Mouse (Mus musculus): ENCODE measurements around the gene Uts2b. TPM values are rescaled to one million over a fixed set of nuclear protein-coding genes. Genes with fewer than 3 reads are reported as not detected.

Uts2b gene
- not detected in 2 replicates for polyA plus RNA-seq (2016; fragmentation: Nextera tagmentation; extraction: Ambion mirVana)

DNA sequence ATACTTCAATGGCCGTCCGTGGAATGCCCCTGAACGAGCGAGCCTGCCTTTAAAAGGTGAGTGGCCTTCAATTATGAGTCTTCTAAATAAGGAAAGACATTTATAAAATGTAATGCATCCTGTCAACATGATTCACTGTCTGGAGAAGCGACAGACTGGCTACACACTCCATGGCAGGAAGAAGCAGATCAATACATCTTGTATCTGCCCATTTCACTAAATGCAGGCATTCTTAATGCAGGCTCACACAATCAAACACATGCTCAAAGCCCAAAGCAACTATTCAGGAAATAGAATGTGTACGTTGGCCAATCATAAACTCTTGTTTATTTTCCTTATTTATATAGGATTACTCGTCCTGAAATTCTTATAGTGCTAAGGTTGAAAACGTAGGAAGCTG lies at the start of gene Uts2b:
Uts2b (minus strand) TSS at position 49 of the 400 bp plus-strand sequence.
- no peaks in the 10 kb centered on the region for H3K27me3 ChIP-seq (ENCODE audit: low read depth, poor library complexity, severe bottlenecking)
- no peaks in the 10 kb centered on the region for H3K9me3 ChIP-seq (replicated peaks)
- H3K36me3 ChIP-seq = no peaks in the 10 kb centered on the region
- no peaks in the 10 kb centered on the region for H3K4me1 ChIP-seq
- 88% methylated on average over 8 of the region's 8 CpGs for WGBS
- no peak for DNase-seq (ENCODE audit: low spot score)
- H3K27ac ChIP-seq (replicated peaks) = no peak within 1 kb of the TSS
- no peak within 1 kb of the TSS for H3K4me3 ChIP-seq

DNA sequence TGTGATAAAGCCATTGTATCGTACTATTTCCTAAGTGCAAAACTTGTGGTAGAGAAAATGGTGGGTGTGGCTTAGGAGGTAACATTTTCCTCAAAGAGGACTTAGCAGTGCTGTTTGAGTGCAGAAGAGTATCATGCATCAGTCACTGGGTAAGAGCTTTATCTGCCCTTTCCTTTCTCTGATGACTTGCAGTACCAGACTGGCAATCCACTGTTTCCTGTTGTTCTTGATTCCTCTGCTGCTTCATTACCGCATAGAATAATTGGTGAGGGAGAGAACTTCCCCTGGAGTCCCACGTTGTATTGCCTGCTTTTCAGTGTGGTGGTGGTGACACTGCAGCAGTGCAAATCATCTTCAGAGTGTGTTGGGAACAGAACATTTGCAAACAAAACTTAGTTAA lies 47.6 kb upstream of the Uts2b start:
- Histone ChIP-seq H3K27ac (replicated peaks) (no peak overlapping the region), H3K27me3 (ENCODE audit: low read depth, poor library complexity, severe bottlenecking) (no peaks in the 10 kb centered on the region), H3K9me3 (replicated peaks) (peaks cover 12% of the 10 kb centered on the region; the same call in 1 of the 2 replicates), H3K4me1 (no peaks in the 10 kb centered on the region), H3K36me3 (peaks cover 97% of the 10 kb centered on the region), H3K4me3 (no peak overlapping the region)
- WGBS = 94% methylated on average over 3 of the region's 3 CpGs
- DNase-seq (ENCODE audit: low spot score) = no peak

DNA sequence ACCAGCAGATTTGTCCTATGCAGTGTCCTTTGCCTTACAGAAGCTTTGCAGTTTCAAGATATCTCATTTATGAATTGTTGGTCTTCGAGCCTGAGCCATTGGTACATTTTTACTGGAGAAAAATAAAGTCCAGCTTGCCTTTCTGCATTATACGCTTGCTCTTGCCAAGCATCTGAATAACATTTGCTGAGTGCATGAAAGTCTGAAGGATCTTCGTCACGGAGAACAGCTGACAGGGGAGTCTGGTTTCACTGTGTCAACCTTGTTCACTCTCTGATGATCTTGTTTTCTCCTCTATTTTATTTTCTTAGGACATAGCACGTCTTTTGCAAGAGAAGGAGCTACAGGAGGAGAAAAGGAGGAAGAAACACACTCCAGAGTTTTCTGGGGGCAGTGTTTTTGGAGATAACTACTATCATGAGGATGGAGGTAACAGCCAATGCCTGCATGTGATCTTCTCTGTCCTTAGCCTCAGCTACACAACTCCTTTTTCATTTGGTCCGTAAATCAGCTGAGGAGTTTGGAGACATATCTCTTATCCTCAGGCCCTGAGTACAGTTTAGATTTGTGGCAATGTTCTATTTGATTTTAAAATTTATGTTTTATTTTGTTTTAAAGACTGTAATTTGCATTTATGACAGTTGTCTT lies 47.0 kb upstream of the Uts2b start:
- WGBS = 94% methylated on average over 6 of the region's 6 CpGs
- H3K36me3 ChIP-seq = peaks cover 97% of the 10 kb centered on the region
- peaks cover 6% of the 10 kb centered on the region; the same call in 1 of the 2 replicates for H3K9me3 ChIP-seq (replicated peaks)
- no peak overlapping the region for H3K4me3 ChIP-seq
- H3K4me1 ChIP-seq = no peaks in the 10 kb centered on the region
- no peaks in the 10 kb centered on the region for H3K27me3 ChIP-seq (ENCODE audit: low read depth, poor library complexity, severe bottlenecking)
- no peak for DNase-seq (ENCODE audit: low spot score)
- H3K27ac ChIP-seq (replicated peaks) = no peak overlapping the region

DNA sequence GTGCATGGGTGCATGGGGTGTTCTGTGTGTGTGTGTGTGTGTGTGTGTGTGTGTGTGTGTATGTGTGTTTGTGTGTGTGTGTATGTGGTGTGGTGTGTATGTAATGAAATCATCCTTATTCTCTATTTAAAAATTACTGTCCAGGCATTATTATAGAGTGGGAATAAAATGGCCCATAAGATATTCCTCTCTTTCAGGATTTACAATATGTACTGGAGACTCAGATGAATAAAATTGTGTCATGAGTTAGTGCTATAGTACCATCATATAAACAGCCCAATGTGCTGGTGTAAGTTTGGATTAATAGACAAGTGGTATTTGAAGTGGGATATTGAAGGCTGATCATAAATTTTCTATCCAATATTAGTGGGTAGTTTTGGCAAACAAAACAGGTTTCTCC lies 34.1 kb upstream of the Uts2b start:
- Histone ChIP-seq H3K9me3 (replicated peaks) (no peaks in the 10 kb centered on the region), H3K36me3 (peaks cover 35% of the 10 kb centered on the region), H3K4me1 (no peaks in the 10 kb centered on the region), H3K27me3 (ENCODE audit: low read depth, poor library complexity, severe bottlenecking) (no peaks in the 10 kb centered on the region), H3K27ac (replicated peaks) (no peak overlapping the region), H3K4me3 (no peak overlapping the region)
- DNase-seq (ENCODE audit: low spot score) = no peak

DNA sequence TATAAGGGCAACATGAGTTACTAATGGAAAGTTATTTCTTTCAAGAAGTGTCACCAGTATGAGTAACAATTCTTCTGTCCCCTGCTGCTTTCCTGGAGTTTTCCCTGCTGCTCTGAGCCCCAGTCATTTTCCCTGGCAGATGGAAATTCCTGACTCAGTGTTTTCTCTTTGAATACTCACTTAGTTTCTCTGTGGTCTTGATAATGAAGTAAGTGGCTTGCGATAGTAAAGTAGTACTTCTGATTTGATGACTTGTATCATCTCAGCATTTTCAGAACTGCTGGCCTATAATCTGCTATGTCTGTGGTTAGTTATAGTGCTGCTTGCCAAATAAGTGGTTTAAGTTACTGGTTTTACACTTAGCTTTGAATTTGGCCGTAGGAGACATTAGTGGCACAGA lies 31.5 kb upstream of the Uts2b start:
- no peaks in the 10 kb centered on the region for H3K27me3 ChIP-seq (ENCODE audit: low read depth, poor library complexity, severe bottlenecking)
- 97% methylated on average over 2 of the region's 2 CpGs for WGBS
- no peaks in the 10 kb centered on the region; the same call in 1 of the 2 replicates for H3K9me3 ChIP-seq (replicated peaks)
- no peaks in the 10 kb centered on the region for H3K4me1 ChIP-seq
- H3K36me3 ChIP-seq = peaks cover 18% of the 10 kb centered on the region
- H3K4me3 ChIP-seq = no peak overlapping the region
- H3K27ac ChIP-seq (replicated peaks) = no peak overlapping the region
- no peak for DNase-seq (ENCODE audit: low spot score)

DNA sequence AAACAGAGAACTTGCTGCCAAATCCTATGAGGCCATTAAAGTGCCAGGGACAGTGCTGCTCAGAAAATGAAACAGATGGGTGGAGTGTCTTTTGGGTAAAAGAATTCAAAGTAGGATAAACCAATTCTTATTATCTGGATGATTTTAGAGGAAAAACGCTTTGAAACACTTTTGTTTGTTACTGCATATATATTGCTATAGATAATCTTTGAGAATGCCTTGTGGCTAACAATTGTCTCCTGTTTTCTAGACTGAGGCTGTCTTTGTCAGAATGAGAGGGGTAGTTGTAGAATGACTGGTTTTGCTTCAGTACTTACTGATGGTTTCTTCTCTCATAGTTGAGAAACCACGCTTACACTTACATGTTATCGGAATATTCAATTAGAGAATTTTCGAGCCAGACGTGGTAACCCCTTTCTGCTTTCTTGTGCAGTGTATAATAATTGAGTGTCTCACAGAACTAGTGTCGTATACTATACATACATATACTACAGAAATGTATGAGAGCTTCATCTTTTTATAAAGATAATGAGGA lies 29.7 kb upstream of the Uts2b start:
- DNase-seq (ENCODE audit: low spot score) = no peak
- peaks cover 2% of the 10 kb centered on the region; the same call in 1 of the 2 replicates for H3K9me3 ChIP-seq (replicated peaks)
- no peaks in the 10 kb centered on the region for H3K4me1 ChIP-seq
- 92% methylated on average over 6 of the region's 6 CpGs for WGBS
- H3K36me3 ChIP-seq = peaks cover 16% of the 10 kb centered on the region
- no peak overlapping the region for H3K27ac ChIP-seq (replicated peaks)
- no peak overlapping the region for H3K4me3 ChIP-seq
- H3K27me3 ChIP-seq (ENCODE audit: low read depth, poor library complexity, severe bottlenecking) = no peaks in the 10 kb centered on the region

DNA sequence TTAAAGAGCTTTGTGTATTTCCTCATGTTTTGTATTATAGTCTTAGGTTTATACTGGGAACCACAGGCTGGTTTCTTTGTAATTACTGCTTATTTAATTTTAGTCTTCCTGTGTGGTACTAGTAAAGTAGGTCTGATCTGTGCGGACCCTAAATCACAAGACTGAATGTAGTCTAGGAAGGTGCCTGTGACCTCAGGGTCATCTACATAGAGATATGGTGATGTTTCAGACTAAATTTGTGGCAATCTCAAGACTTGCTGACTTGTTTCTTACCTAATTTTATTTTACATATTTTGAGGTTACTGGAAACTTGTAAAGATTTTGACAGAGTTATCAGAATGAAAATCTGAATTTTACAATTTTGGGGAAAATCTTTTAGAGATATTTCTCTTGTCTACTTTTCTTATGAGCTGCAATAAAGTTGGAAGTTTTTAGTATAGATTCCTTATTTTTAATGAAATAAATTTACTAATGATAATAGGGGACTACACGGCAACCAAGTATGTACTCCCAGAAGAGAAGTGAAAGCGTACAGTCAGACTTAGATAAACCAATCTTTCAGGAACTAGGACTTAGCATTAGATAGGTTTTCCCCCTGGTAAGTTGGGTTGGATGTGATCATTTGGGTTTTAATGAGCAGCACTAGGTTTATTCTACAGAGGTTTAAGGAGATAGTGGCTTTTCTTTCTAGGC lies 29.1 kb upstream of the Uts2b start:
- Histone ChIP-seq H3K36me3 (peaks cover 16% of the 10 kb centered on the region), H3K4me3 (no peak overlapping the region)
- 93% methylated on average over 3 of the region's 3 CpGs for WGBS

DNA sequence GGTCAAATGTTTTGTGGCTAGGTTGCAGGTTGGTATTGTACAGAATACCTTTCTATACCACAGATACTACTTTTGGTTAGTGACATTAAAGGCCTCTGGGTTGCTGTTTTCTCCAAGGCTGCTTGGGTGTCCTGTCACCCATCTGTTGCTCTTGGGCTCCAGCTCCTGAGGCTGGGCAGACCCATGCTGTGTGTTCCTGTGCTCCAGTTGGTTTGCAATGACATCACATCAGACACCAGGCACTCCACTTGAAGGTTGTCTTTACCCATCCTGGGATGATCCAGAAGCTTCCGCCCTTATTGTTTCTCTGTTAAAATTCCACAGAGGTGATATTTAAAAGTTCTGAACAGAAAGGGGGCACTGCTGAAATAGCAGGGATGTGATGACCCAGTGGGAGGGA lies 26.9 kb upstream of the Uts2b start:
- no peak overlapping the region for H3K27ac ChIP-seq (replicated peaks)
- whole genome bisulfite sequencing = 92% methylated on average over 1 of the region's 1 CpGs
- H3K9me3 ChIP-seq (replicated peaks) = peaks cover 2% of the 10 kb centered on the region; the same call in 1 of the 2 replicates
- 0 out of 2 replicates have a peak, but pooled peaks cover under 1% of the 10 kb centered on the region for H3K4me1 ChIP-seq
- no peaks in the 10 kb centered on the region for H3K27me3 ChIP-seq (ENCODE audit: low read depth, poor library complexity, severe bottlenecking)
- DNase-seq (ENCODE audit: low spot score) = no peak
- H3K36me3 ChIP-seq = peaks cover 16% of the 10 kb centered on the region
- H3K4me3 ChIP-seq = no peak overlapping the region

More for the DNA sequence above, 29.1 kb upstream of the Uts2b start:
- no peaks in the 10 kb centered on the region for H3K4me1 ChIP-seq
- no peak for DNase-seq (ENCODE audit: low spot score)
- no peaks in the 10 kb centered on the region for H3K27me3 ChIP-seq (ENCODE audit: low read depth, poor library complexity, severe bottlenecking)
- H3K27ac ChIP-seq (replicated peaks) = no peak overlapping the region
- peaks cover 2% of the 10 kb centered on the region; the same call in 1 of the 2 replicates for H3K9me3 ChIP-seq (replicated peaks)

DNA sequence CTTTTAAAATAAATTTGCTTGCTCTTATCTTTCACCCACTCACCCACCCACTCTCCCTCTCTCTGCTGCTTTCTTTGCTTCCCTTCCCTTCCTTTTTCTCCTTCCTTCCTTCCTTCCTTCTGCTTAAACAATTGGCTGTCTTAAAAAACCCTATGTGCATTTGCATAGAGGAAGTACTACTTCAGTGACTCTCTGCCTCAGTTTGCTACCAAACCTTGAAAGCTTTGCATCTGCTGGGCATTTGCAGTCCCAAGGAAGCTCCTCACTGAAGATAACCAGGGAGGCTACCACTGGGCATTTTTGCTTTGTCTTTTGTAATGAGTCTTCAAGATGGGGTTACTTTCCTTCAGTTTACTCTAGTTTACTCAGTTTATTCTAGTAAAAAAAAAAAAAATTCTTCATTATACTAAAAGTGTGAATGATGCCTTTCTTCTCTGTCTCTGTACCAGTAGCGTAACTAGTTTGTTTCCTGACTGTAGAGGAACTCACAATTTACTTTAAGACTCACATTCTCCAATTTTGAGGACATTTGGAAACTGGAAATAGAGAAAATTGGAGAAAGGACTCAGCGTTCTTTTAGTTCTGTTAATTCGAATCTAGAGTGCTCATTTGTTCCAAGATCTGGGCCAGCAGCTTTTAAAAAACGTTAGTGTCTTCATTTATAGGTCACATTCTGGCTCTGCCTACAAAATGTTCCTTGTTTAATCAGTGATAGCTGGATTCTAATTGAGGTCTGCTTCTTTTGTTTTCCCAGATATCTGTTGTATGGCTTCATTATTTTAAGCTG lies 25.4 kb upstream of the Uts2b start:
- Histone ChIP-seq H3K4me1 (peaks cover 11% of the 10 kb centered on the region), H3K9me3 (replicated peaks) (peaks cover 2% of the 10 kb centered on the region; the same call in 1 of the 2 replicates), H3K4me3 (no peak overlapping the region), H3K27ac (replicated peaks) (no peak overlapping the region), H3K27me3 (ENCODE audit: low read depth, poor library complexity, severe bottlenecking) (no peaks in the 10 kb centered on the region), H3K36me3 (peaks cover 16% of the 10 kb centered on the region)
- no peak for DNase-seq (ENCODE audit: low spot score)
- WGBS = 96% methylated on average over 4 of the region's 4 CpGs

DNA sequence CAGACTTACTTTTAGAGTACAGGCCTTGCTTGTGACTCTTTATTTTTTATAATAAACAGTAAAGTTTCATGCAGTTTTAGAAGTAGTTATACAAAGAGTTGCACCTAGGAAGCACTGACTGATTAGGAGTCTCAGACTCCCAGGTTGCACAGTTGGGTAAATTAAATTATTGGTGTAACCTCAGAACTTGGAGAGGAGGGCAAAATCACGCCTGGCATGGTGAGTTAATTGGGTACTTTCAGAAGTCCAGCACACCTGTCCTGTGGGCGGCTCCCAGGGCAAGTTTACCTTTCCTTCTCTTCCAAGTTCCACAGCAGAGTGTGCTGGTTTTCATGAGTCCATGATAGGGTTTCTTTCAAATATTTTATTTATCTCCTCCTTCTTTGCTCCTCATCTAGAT lies 21.8 kb upstream of the Uts2b start:
- Histone ChIP-seq H3K4me1 (peaks cover 28% of the 10 kb centered on the region), H3K27ac (replicated peaks) (no peak overlapping the region), H3K9me3 (replicated peaks) (0 out of 2 replicates have a peak, but pooled peaks cover 2% of the 10 kb centered on the region), H3K4me3 (no peak overlapping the region), H3K36me3 (peaks cover 12% of the 10 kb centered on the region), H3K27me3 (ENCODE audit: low read depth, poor library complexity, severe bottlenecking) (no peaks in the 10 kb centered on the region)
- WGBS = 84% methylated on average over 2 of the region's 2 CpGs
- no peak for DNase-seq (ENCODE audit: low spot score)

DNA sequence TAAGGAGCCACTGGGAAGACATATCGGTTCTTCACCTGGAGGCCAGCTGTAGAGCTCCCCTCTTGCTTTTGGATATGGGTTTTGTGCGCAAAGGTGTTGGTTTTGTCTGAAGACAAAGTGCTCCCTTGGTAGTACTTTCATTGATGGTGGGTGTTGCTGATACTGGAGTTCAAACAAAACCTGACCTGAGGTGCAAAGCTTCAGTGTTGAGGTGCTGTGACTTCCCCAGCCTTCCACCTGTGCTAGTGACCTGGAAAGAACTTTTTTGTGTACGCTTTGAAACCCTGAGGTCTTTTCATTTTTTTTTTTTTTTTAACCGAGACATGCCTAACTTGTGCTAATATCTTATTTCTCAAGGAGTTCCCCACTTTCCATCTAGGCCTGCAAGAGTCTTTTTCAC lies 20.3 kb upstream of the Uts2b start:
- 90% methylated on average over 4 of the region's 4 CpGs for WGBS
- Histone ChIP-seq H3K4me1 (peaks cover 28% of the 10 kb centered on the region), H3K36me3 (peaks cover 1% of the 10 kb centered on the region; the same call in 1 of the 2 replicates), H3K27ac (replicated peaks) (peak overlapping the region; percentile 98; the same call in 1 of the 2 replicates), H3K27me3 (ENCODE audit: low read depth, poor library complexity, severe bottlenecking) (no peaks in the 10 kb centered on the region), H3K9me3 (replicated peaks) (no peaks in the 10 kb centered on the region), H3K4me3 (peak overlapping the region; percentile 89)
- DNase-seq (ENCODE audit: low spot score) = no peak

DNA sequence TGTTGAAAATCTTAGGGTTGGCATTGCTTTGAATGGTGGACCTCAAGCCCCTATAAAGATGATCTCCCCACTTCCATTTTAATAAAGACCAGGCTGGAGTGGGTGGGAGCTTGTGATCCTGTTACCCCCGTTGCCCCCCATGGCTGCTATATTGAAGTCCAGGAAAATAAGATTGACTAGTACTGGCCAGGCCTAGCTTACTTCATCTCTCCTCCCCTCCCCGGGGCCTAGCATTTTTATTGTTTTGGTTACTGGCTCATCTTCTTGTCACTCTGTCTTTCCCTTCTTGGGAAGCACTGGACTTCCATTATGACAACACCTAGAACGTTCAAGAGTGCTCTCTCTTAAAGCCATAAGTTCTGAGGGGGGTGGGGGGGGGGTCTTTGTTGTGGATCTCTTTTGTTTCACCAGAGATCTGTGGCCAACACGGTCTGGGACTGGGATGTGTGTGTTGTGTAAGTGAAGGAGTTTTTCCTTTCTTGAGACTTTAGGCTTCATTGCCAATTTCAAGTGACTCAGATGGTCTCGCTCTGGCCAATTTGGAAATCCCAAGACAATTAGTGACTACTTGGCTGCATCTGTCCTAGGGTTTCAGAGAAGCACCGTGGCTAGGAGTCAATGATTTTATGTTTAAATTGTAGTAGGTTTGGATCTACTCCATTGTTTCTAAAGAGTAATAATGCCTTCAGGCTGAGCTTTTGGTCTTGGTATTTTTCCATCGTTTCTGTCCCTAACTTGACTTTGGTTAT lies 19.7 kb upstream of the Uts2b start:
- Histone ChIP-seq H3K27me3 (ENCODE audit: low read depth, poor library complexity, severe bottlenecking) (no peaks in the 10 kb centered on the region), H3K36me3 (no peaks in the 10 kb centered on the region), H3K9me3 (replicated peaks) (no peaks in the 10 kb centered on the region), H3K4me1 (peaks cover 28% of the 10 kb centered on the region), H3K27ac (replicated peaks) (peak overlapping the region; percentile 98), H3K4me3 (peak overlapping the region; percentile 89)
- 32% methylated on average over 7 of the region's 7 CpGs for WGBS
- peak; percentile 26 for DNase-seq (ENCODE audit: low spot score)

All from midbrain, embryonic 10.5 days (tissue).